Mouse (Mus musculus) neural tube, embryonic 14.5 days (tissue): ENCODE data around the gene Acvr1c. TPM values are rescaled to one million over a fixed set of nuclear protein-coding genes. Genes with fewer than 3 reads are reported as not detected.
A peak's percentile ranks its signal among the peaks of the same experiment; 100 is the strongest.

Experiments used
- ATAC-seq: fragments of 200-750 bp; cut with Nextera tagmentation; 2 replicates; pipeline ENCODE4 v1.8.0; 2017; ENCODE audit warnings: low read depth, mild to moderate bottlenecking, moderate TSS enrichment, moderate library complexity
- H3K27ac ChIP-seq: fragments of 300-500 bp; sonication (generic); 2 replicates; pipeline ENCODE4 v1.5.1; 2014; ENCODE audit warnings: low read depth, mild to moderate bottlenecking, control low read depth, low read length, moderate library complexity, mixed read lengths
- H3K27me3 ChIP-seq: fragments of 300-500 bp; sonication (generic); 2 replicates; pipeline ENCODE4 v1.6.1; 2014; ENCODE audit warnings: low read length; ENCODE audit not compliant: control insufficient read depth, insufficient read depth
- H3K36me3 ChIP-seq: fragments of 300-500 bp; sonication (generic); 2 replicates; pipeline ENCODE4 v1.6.1; 2014; ENCODE audit warnings: low read length, mixed read lengths; ENCODE audit not compliant: control insufficient read depth, insufficient read depth
- H3K4me1 ChIP-seq: fragments of 300-500 bp; sonication (generic); 2 replicates; pipeline ENCODE4 v1.6.1; 2014; ENCODE audit warnings: low read length; ENCODE audit not compliant: control insufficient read depth, insufficient read depth
- H3K4me2 ChIP-seq: fragments of 300-500 bp; sonication (generic); 2 replicates; pipeline ENCODE4 v1.6.1; 2014; ENCODE audit warnings: mild to moderate bottlenecking, low read depth, low read length, control low read depth
- H3K4me3 ChIP-seq: fragments of 300-500 bp; sonication (generic); 2 replicates; pipeline ENCODE4 v1.5.1; 2014; ENCODE audit warnings: low read depth, low read length, control low read depth, mixed read lengths
- H3K9ac ChIP-seq: fragments of 300-500 bp; sonication (generic); replicated peaks from 2 replicates; pipeline ENCODE4 v1.6.1; 2014; ENCODE audit warnings: low read depth, mild to moderate bottlenecking, control low read depth, low read length, mixed read lengths
- H3K9me3 ChIP-seq: fragments of 300-500 bp; sonication (generic); 2 replicates; pipeline ENCODE4 v1.6.1; 2016; ENCODE audit warnings: low read length; ENCODE audit not compliant: control insufficient read depth
- WGBS: fragments of 180-500 bp; shearing (Covaris S2); extraction: QIAGEN DNeasy Blood & Tissue Kit; methylation state at CpG from one replicate; pipeline ENCODE4 v1.1.7; 2014; 5-methylcytosine and 5-hydroxymethylcytosine counted together
- polyA plus RNA-seq: library from polyadenylated mRNA; unstranded; fragments of >200 nt; fragmentation: Nextera tagmentation; extraction: Ambion mirVana; gene quantifications from 2 replicates; pipeline ENCODE4 v1.2.1, GENCODE M21; 2014

Gene Acvr1c
- polyA plus RNA-seq, 1 experiment from 2014 or later: 0.37 TPM

DNA sequence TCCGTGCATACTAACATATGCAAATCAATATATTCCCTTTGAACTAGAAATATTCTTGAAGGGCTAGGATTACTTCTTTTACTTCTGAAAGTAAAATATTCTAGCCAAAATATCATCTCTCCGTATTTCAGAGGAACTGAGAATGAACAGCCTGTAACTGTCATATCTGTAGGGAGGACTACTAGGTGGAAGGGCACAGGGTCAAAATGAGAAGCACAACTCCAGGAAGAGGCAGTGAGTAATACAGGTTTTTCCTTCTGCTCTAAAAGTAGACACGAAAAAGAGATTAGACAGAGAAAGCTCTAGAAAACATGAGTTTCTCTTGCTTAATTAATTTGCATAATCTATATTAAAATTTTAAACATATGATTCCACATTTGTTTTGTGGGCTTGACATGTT lies 48.0 kb downstream of the Acvr1c start:
- ATAC-seq: no peak
- Histone ChIP-seq H3K9ac (no peak overlapping the region), H3K4me2 (no peak overlapping the region), H3K27ac (no peak overlapping the region), H3K27me3 (no peaks in the 10 kb centered on the region), H3K36me3 (no peaks in the 10 kb centered on the region), H3K4me1 (no peaks in the 10 kb centered on the region), H3K9me3 (no peaks in the 10 kb centered on the region), H3K4me3 (no peak overlapping the region)
- WGBS: 84% methylated on average over 3 of the region's 3 CpGs

DNA sequence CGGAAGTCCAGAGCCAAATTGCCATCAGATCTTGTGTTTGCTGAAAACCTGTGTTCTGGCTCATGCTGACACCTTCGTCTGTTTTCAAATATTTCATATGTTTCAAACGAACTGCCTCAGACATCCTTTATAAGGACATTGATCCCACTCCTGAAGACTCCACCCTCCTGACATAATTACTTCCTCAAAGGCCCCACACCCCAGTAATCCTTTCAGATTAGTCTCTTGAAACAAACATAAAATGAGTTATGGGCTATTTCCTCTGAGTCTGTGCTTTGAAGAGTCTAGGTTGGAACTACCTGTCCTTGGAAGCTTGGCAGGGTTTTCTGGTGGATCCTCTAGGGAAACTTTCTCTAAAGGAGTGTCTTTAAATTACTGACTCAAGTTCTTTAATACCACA lies 53.2 kb downstream of the Acvr1c start:
- no peak for ATAC-seq
- Histone ChIP-seq H3K4me2 (no peak overlapping the region), H3K27ac (no peak overlapping the region), H3K4me3 (no peak overlapping the region), H3K27me3 (no peaks in the 10 kb centered on the region), H3K4me1 (no peaks in the 10 kb centered on the region), H3K9me3 (no peaks in the 10 kb centered on the region), H3K9ac (no peak overlapping the region), H3K36me3 (no peaks in the 10 kb centered on the region)
- 92% methylated on average over 3 of the region's 3 CpGs for WGBS

DNA sequence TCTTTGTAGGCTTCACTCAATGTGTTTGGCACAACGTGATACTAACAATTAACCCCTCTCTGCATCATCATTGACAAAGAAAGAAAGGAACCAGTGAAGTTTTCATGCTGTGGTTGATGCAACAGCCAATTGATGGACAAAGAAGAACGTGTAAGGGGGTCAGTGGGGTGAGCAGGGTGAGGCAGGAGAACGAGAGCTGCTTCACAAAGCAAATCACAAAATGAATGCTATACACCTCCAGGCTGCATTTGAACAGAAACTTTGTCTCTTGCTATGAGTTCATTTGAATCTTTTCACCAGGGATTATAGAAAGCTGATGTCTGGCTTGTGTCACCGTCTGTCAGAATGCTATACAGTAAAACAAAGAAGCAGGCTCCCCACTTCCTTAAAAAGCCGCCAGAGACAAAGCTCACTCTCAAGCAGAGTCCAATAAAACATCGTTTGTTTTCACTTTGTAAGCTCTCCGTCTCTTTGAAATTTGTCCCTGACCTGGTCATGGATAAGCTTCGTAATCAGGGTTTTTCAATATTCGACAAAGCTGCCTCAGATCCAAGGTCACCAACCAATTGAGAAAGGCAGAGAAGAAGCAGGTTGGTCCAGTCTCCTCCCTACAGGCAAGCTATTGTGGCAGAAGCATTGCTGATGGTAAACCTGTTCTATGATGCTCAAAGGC lies 67.8 kb downstream of the Acvr1c start:
- H3K4me2 ChIP-seq: no peak overlapping the region
- no peak overlapping the region for H3K27ac ChIP-seq
- no peaks in the 10 kb centered on the region for H3K4me1 ChIP-seq
- no peaks in the 10 kb centered on the region for H3K27me3 ChIP-seq
- ATAC-seq: no peak
- H3K9ac ChIP-seq: no peak overlapping the region
- H3K4me3 ChIP-seq: no peak overlapping the region
- 13% methylated on average over 9 of the region's 9 CpGs for WGBS
- no peaks in the 10 kb centered on the region for H3K36me3 ChIP-seq
- H3K9me3 ChIP-seq: no peaks in the 10 kb centered on the region

DNA sequence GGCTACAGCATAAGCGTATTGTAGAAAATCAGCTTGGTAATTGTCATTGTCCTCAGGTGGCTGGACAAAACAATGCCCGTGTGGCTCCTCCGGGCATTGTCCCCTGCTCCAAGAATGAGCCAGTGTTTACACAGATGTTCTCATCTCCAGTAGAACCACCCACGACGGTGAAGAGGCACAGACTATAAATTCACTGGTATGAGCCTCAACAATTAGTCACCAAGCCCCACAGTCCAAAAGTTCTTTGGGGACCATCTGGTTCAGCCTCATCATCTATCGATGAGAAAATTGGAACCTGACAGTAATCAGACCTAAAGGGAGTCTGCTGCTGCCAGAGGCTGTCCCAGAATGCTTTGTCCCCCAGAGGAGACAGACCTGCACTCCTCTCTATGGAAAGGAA lies 68.4 kb downstream of the Acvr1c start:
- Histone ChIP-seq H3K4me2 (no peak overlapping the region), H3K9ac (no peak overlapping the region), H3K4me1 (no peaks in the 10 kb centered on the region), H3K4me3 (no peak overlapping the region), H3K27ac (no peak overlapping the region), H3K27me3 (no peaks in the 10 kb centered on the region), H3K9me3 (no peaks in the 10 kb centered on the region), H3K36me3 (no peaks in the 10 kb centered on the region)
- no peak for ATAC-seq
- WGBS: 29% methylated on average over 6 of the region's 6 CpGs

DNA sequence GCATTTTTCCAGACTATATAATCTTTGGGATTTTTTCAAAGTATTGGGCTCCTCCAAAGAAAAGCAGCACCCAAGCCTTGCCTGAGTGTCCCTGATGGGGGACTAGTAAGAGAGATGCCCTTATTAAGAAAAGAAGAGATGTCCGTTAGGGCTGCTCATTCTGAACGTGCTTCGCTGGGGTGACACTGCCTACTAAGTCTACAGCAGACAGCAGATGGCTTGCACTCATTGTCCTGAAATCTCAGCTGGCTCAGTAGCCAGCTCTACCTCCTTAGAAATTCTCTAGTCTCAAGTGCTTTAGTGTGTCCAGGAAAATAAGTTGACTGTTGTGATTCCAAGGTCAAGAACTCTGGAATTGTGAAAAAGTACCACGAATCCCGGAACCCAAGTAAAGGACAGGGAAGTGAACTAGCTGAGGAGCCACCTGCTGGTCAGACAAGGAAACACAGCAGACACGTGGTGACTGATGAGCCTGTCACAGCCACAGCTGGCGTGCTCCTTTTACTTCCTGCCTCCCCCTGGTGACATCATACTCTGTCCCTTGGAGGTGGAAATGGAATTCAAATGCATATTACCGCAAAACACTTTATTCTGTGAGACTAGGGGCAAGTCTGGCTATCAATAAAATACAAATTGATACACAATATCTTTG lies 75.3 kb downstream of the Acvr1c start:
- H3K4me3 ChIP-seq: no peak overlapping the region
- 54% methylated on average over 8 of the region's 8 CpGs for WGBS
- no peaks in the 10 kb centered on the region for H3K27me3 ChIP-seq
- H3K4me2 ChIP-seq: no peak overlapping the region
- no peak overlapping the region for H3K9ac ChIP-seq
- H3K36me3 ChIP-seq: no peaks in the 10 kb centered on the region
- no peak overlapping the region for H3K27ac ChIP-seq
- no peaks in the 10 kb centered on the region for H3K9me3 ChIP-seq
- H3K4me1 ChIP-seq: no peaks in the 10 kb centered on the region
- ATAC-seq: 0 out of 2 replicates have a peak, but pooled peaks have one; percentile 56

- H3K9ac ChIP-seq: no peak overlapping the region
- no peaks in the 10 kb centered on the region for H3K27me3 ChIP-seq
- H3K27ac ChIP-seq: no peak overlapping the region
- H3K36me3 ChIP-seq: no peaks in the 10 kb centered on the region
- H3K4me2 ChIP-seq: no peak overlapping the region
- no peak for ATAC-seq
- 74% methylated on average over 3 of the region's 3 CpGs for WGBS
- no peaks in the 10 kb centered on the region for H3K9me3 ChIP-seq
- no peak overlapping the region for H3K4me3 ChIP-seq
- no peaks in the 10 kb centered on the region for H3K4me1 ChIP-seq
Observed at GRCm38 (mm10) chr2:58281046-58281445, 76.6 kb downstream of the Acvr1c start.

DNA sequence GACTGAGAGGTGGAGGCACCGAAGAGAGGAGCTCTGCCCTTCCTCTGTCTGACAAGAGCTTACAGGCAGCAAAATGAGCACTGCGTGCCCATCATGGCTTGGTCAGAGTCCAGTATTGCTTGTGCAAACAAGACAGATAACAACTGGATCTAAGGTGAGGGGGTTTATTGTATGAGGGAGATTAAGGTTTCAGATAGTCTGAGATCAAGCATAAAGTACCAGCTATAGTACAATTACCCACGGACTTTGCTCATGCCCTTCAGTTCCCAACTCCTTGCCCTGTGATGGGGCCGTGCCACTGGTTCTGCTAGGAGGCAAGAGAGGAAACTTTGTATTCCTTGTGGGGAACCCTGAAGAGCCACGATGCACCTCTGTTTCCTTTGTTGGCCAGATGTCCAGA lies 78.5 kb downstream of the Acvr1c start:
- no peaks in the 10 kb centered on the region for H3K4me1 ChIP-seq
- no peak overlapping the region for H3K9ac ChIP-seq
- WGBS: 86% methylated on average over 5 of the region's 5 CpGs
- H3K9me3 ChIP-seq: no peaks in the 10 kb centered on the region
- H3K4me3 ChIP-seq: no peak overlapping the region
- no peak overlapping the region for H3K27ac ChIP-seq
- no peaks in the 10 kb centered on the region for H3K36me3 ChIP-seq
- ATAC-seq: no peak
- no peak overlapping the region for H3K4me2 ChIP-seq
- H3K27me3 ChIP-seq: no peaks in the 10 kb centered on the region

DNA sequence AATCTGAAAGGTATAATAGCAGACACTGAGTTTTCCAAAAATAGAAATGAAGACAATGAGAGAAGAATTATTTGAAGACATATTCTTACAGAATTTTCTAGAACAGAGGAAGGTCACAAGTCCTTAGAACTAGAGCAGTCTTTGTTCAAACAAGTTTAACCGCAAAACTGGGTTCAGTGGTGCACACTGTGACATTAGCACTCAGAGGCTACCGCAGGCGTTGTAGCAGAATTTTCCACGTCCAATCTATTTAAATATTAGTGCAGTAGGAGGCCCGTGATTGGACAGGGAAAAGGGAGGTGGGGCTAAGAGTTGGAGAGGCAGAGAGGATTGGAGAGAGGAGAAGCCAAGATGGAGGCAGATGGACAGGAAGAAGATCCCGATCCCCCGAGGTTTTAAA lies 81.2 kb downstream of the Acvr1c start:
- Histone ChIP-seq H3K27me3 (no peaks in the 10 kb centered on the region), H3K4me2 (no peak overlapping the region), H3K36me3 (no peaks in the 10 kb centered on the region), H3K27ac (no peak overlapping the region), H3K9ac (no peak overlapping the region), H3K4me3 (no peak overlapping the region), H3K9me3 (no peaks in the 10 kb centered on the region), H3K4me1 (no peaks in the 10 kb centered on the region)
- 93% methylated on average over 7 of the region's 7 CpGs for WGBS
- no peak for ATAC-seq

DNA sequence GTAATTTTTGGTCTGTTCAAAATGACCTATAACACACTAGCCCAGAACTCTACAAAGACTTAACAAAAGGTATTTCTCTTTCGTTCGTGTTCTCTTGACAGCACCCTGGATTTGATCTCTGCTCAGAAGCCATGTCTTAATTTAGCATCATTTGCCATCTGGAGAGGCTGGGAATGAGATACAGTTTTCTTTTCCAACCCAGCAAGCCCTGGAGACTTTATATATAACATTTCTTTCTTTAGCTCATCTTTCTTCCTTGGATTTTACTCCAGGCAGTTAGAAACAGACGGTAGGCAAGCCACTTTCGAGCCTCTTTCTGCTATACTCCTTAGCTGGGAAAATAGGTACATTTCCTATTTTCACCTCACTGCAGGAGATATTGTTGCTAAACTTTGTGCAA lies 117.1 kb downstream of the Acvr1c start:
- H3K36me3 ChIP-seq: no peaks in the 10 kb centered on the region
- H3K4me1 ChIP-seq: no peaks in the 10 kb centered on the region
- no peak overlapping the region for H3K4me2 ChIP-seq
- H3K9ac ChIP-seq: no peak overlapping the region
- no peak for ATAC-seq
- WGBS: 80% methylated on average over 4 of the region's 4 CpGs
- H3K27ac ChIP-seq: no peak overlapping the region
- H3K9me3 ChIP-seq: no peaks in the 10 kb centered on the region
- no peaks in the 10 kb centered on the region for H3K27me3 ChIP-seq
- no peak overlapping the region for H3K4me3 ChIP-seq
